Mouse (Mus musculus) cerebellum, postnatal 4 days (tissue): ENCODE data around the gene Scyl1.
A peak's percentile ranks its signal among the peaks of the same experiment; 100 is the strongest.

Source experiments
- DNase-seq, 2 experiments: peaks; one replicate each; pipeline ENCODE4 v3.0.0; 2022; ENCODE audit warnings: low spot score in 2 of 2, mixed read lengths in 1 of 2

Gene Scyl1

DNA sequence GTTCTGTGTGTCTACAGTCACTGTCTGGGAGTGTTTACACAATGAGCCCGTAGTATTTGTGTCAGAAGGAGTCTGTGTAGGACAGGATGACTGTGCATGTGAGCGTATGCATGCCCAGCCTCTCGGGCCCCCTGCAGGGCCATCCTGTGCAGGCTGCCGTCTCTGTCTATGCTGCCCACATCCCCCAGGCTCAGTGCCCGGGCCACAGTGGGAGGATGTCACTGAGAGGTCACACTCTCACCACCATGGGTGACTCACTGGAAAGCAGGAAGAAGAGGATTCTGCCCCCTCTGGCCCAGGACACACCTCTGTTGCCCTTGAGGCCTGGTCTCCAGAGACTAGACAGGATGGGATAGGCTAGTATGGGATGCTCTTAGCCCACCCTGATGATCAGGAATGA lies 27.6 kb downstream of the Scyl1 start:
- DNase-seq: no peak

DNA sequence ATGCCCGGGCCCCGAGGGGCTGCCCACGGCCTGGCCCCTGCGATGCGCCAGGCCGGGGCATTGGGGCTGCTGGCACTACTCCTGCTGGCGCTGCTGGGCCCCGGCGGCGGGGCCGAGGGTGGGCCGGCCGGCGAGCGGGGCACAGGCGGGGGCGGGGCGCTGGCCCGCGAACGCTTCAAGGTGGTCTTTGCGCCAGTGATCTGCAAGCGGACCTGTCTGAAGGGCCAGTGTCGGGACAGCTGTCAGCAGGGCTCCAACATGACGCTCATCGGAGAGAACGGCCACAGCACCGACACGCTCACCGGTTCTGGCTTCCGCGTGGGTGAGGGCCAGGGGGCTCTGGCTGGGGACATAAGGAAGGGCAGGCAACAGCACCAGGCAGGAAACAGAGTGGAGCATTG lies 29.0 kb downstream of the Scyl1 start:
- no peak for DNase-seq

DNA sequence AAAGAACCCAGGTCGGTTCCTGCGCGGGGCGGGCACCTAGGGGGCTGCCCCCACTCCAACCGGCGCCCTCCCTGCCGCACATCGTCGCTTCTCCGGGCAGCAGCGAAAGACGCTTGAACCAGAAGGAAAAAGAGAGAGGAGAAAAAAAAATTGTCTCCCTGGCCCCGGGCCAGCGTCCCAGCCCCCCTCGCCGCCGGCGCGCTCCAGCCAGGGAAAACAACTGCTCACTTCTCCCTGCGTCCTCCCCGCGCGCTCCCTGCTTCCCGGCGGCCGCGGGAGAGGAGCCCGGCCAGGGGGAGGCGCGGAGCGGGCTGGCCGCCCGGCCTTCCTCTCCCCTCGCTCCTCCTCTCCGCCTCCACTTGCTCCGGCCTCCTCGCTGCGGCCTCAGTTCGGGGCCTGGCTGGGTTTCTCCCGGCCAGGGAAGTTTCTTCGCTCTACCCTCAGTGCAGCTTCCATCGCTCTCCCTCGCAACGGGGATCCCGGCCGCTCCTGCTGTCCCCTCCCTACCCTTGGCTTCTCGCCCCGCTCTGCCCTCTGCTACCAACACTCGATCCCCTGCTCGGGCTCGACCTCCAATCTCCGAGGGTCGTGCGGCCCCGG lies 29.5 kb downstream of the Scyl1 start:
- peak; percentile 58 to 87 for DNase-seq

DNA sequence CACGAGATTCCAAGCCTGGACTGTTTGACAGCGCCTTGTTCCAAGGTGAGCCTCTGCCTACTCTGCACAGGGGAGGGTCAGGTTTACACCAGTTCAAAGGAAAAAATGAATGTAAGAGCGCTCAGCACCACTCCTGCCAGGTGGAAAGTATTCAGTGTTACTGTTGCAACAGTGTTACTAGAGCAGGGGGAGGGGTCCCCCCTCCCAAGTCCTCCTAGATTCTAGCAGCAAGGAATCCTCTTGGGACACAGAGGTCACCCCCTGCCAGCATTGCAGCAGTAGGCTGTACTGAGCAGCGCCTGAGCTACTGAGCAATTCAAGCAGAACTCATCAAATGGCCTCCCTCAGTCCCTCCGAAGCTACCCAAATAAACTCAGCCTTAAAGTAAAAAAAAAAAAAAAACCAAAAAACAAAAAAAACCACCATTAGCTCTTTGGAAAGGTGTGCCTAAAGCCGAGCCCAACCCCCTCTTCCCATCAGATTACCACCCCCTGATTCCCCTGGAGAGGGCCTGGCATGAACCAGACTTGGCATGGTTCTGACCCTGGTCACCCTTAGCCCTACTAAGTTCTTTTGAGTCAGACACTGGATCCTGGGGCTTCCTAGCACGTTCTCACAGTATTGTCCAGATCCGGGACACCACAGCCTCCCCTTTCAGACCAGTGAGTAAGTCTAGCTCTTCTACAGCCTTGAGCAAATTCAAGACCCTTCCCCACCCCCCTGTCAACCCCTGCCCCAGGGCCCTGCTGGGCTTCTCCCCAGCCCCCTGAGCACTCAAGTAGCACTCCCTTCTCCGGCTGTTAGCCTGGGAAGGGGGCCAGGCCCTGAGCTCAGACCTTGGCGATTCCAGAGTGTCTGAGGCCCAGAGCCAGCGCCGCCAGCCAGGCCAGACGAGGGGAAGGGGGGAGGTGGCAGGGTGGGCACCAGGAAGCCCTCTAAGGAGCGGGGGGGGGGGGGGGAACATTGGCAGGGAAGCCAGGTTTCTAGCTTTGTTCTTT lies 30.6 kb downstream of the Scyl1 start, which contains the start of gene Ltbp3:
Ltbp3 (plus strand) TSS at position 585 of the 998 bp plus-strand sequence.
- peak in 1 of 2 experiments; percentile 86 for DNase-seq

DNA sequence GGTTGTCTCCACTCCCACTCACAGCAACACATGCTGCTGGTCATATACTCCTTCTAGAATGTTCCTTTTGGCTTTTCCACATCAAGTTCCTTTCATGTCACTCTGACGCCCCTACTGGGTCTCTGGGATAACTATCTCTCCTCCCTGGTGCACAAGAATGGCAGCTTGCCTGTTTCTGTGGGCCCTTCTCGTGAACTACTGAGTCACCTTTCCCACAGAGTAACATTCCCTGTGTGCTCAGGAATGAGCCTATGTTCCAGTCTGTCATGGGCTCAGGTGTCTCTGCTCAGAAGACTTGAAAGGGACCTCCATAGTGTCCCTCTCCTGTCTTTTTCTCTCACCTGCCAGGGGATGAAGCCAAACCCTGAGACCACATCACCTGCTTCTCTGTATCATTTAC lies 31.8 kb downstream of the Scyl1 start:
- DNase-seq: no peak

DNA sequence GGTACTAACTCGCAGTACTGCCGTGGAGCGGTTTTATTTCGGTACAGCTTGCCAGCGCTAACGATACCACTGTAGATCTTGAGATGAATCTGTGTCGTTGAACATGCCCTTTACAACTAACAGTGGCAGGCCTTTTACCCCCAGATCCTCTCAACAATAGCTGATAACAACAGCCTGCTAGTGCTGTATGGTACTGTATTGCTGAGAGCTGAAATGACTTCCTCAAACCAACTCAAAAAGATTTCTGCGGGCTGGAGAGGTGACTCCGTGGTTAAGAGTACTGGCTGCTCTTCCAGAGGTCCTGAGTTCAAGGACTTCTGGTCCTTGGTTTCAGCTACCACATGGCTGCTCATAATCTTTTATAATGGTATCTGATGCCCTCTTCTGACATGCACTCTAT lies 36.9 kb downstream of the Scyl1 start:
- no peak for DNase-seq

DNA sequence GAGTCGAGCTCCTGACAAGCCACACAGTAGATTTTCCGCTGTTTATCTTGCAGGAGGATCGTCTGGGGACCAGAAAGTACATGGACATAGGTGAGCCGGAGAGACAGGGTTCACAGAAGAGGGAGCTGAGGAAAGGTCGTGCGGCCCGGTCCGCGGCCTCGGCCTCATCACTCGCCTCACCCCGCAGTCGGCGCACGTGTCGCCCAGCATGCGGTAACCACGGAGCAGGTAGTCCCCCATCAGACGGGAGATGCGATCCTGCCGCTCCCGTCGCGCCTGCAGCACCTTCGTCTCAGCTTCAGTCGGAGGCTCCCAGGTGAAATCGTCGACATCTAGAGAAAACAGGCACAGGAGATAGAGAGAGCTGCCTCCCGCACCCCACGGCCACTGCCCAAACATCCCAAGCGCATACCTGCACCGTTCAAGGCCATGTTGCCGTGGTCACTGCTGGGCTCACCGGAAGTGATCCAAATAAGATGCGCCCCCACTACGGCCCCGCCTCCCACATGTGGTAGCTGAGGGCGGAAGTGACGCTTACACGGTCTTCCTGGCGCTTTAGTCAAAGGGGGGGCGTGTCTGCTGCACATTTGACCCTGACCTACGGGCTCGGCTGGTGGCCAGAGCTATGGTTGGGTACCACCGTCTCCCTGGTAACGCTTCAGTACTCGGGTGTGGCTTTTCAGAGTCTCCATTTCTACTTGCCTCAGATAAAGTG lies 39.8 kb downstream of the Scyl1 start:
- DNase-seq: peak; percentile 84 to 90

DNA sequence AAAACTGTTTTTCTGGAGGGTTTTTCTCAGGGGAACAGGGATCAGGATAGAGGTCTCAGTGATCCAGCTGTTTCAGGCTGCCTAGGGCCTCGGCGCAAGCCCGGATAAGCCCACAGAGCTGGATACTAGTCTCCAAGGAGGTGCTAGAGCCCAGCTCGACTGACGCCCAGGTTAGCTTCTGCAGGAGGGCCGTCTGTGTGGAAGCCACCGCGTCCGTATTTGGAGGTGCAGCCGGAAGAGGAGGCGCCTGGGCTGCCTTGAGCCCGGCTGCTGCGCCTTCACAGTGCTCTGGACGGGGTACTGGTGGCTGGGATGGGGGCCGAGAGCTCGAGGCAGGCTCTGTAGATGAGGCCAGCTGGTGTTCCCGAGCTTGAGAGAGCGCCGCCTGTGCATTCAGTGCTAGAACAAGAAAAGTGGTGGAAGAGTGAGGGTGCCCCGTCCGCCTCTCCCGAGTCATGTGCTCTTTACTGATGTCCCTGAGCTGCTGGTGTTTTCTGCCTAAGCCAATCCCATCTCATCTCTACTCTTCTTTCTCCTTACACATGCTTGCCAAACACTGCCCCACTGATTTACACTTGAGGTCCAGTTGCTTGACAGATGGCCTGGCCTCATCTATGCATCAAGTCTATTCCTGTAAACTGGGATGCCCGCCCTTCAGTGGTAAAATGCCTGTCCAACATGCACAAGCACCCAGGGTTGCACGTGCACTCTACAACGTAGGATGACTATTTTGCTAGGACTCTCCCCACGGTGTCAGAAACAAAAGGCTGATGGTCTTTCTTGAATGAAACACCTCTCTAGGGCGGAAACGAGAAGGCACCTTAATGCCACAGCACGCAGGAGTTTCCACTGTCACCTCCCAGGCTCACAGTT lies 40.7 kb downstream of the Scyl1 start:
- DNase-seq: peak in 1 of 2 experiments; percentile 54

DNA sequence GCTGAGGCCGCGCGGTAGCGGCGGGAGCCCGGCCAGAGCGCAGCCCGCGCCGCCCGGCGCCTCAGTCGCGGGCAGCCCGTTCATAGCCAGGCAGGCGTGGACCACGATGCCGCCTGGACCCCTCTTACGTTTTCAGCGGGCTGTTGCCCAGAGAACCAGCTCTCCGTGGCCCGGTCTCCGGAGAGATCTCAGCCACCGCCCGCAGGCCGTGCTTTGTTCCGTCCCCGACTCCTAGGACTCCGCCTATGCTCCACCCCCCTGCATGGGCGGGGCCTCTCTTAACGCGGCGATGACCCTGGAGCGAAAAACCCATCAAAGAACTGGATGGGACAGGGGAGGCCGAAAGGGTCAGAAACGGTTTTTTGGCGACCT lies 41.8 kb downstream of the Scyl1 start, which contains the start of gene Fam89b:
Fam89b (minus strand) TSS at position 210 of the 372 bp plus-strand sequence.
- peak; percentile 65 to 82 for DNase-seq

DNA sequence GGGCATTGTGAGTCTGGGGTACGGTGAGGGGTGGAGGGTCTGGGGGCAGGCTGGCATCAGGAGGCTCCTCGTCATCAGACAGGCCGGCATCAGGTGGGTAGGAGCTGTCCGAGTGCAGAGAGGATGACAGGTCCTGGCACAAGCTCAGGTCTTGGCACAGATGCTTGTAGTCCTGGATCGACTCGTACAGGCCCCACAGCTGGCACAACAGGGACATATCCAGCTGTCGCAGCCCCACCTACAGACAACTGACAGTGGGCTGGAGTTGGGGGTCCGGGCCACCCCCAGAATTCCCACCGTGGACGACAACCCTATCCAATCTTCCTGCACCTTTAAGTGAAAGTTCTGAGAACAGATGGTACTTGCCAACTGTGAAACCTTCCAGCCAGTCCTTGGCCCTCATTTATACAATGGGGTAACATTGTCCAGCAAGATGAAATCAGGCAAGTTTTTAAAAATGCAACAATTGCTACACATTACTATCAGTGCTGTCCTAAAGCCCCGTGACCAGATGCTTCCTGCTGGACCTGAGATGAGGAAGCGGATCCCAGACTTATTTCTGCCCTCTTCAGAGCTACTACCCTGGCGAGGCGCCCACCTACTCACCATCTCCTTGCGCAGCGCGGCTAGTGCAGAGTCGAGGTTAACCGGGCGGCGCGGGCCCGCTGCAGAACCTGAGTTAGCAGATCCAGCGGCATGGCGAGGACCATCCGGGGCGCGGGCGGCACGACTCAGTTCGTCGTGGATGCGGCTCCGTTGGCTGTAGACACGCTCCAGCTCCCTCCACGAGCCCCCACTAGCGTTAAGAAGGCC lies 42.4 kb downstream of the Scyl1 start:
- DNase-seq: peak in 1 of 2 experiments; percentile 69

DNA sequence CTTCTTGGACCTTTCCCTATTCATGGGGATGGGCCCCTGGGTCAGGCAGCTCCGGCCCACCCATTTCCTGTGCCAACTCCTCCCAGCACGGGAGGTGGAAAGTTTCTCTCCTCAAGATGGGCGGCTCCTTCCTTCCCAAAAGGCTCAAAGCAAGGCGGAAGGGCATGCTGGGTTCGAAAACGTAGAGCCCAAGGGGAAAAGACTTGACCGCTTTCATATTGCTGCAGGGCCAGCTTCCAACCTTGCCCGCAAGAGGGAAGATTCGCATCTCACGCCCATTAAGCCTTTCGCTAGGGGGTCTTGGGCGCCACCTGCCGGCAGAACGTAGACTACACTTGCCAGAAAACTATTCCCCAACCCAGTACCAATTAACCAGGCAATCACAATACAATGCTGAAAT lies 43.5 kb downstream of the Scyl1 start:
- DNase-seq: peak; percentile 90 to 92

DNA sequence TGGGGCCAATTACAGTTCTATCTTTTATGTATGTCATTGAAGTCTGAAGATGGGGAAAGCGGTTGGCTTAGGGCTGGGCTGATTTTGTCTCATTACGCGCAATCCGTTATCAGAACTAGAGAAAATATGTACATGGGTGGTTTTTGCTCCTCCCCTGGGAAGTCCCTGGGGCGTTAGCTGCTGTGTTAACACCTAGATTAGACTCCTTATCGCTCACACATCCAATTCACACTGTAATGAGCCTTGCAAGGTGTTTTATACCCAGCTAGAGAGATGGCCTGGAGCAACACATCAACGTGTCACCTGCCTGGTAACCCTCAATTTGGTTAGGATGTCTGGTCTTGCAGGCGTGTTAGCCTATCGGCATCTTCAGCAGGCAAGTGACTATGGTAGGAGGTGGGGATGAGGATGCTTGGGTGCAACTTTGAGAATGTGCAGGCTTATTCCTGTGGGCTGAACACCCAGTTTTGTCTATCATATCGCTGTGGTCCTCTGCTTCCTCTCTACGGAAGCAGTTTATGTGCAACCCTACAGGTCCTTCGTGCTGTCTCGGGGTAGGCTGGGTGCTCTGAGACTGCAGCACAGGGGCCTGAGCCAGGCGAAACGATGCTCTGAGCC lies 44.1 kb downstream of the Scyl1 start:
- no peak for DNase-seq

DNA sequence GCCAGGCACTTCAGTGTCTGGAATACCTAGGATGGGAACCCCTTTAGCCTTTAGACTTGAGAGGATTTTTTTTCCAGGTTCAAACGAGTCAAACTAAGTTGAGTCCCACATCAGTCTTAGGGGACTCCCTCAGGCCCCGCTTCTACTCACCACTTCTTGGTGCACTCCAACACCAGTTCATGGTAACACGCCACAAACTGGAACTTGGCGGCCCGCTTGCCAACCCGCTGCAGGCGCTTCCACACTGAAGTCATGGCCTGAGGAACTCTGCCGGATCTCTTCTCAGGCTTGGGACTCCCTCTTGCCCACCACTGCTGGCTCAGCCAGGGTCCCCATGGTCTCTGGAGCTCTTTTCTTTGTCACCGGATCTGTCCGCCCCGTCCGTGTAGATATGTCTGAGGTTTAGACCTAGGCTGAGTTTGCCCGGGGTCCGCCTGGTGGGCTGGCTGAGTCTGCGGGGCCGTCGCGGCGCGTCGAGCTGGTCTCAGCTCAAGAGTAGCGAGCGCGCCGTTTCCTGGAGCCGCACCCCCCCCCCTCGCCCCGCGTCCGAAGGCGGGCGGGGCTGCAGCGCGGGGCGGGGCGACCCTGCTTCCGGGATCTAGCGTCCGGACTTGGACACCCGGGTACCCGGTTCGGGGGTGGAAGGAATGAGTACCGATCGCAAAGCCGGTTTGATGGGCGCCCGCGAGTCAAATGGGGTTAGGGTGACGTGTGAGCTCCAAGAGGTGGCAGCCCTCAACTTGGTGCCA lies 45.3 kb downstream of the Scyl1 start, which contains the start of gene Ehbp1l1:
Ehbp1l1 (minus strand) TSS at position 551 of the 749 bp plus-strand sequence.
- no peak for DNase-seq

DNA sequence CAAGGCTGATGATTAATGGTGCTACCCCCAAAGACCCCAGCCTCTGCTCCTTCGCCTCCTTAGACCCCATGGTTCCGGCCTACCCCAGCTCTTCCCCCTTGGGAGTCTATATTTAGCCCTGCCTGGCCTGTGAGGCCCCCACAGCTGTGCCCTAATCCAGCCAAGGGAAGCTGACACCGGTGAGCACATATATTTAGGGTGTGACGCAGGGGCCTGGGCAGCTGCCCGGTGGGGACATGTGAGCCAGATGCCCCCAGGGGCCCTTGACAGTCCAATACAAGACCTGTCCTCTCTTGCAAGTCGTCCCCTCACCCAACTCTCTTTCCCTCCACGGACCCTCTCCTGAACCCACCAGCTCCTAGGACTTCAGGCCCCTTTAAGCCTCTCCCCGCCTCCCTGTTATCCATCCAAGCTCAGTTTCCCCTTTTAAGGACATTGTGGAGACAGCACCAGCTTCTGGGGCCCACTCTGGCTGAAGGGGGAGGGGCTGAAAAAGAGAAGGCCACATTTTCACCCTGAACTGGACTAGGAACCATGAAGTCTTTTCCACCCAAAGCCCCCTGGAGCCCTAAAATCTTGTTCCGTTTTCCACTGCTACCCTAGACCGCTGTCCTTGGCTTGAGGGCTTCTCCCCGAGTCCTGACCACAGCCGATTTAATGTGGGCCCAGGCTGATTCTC lies 46.1 kb downstream of the Scyl1 start:
- no peak for DNase-seq

DNA sequence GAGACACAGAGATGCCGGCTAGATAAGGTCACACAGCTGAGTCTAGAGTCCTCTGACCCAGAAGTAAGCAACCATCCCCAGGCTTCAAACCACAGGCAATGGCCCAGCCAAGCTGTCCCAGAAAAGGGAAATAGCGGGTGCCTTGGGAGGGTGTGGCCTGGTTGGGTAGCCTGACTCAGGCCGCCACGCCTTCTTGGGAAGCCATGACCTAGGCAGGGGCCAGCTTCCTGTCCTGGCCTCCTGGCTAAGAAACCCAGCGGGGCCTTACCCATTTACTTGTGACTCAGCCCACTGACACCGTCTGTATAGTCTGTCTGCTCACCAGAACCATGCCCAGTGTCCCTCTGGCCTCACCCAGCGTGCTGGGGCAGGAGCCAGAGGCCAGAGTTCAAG lies 46.7 kb downstream of the Scyl1 start:
- DNase-seq: no peak

DNA sequence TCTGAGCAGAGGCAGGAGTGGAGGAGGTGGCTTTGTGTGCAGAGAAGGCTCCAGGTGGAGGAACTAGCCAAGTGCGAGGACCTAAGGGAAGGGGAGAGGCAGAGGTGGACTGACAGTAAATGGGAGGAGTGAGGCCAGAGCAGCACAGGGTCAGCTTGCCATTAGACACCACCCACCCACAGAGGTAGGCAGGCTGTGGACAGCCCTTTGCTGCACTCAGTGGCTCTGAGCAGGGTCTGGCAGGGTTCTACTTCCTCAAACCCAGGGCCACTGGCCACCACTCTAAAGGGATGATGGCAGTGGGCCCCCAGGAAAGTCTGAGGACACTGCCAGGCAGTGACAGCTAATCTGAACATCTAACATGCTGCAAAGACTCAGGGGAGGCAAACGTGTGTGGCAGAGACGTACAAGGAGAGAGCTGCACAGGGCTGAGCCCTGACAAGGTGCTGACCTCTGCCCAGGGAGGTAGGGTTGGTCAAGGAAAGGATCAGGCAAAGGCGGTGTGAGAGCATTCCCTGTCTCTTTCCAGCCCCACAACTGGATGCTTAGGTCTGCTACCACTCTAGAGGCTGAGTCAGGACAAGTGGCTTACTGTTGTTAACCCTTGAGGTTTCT lies 47.2 kb downstream of the Scyl1 start:
- no peak for DNase-seq

DNA sequence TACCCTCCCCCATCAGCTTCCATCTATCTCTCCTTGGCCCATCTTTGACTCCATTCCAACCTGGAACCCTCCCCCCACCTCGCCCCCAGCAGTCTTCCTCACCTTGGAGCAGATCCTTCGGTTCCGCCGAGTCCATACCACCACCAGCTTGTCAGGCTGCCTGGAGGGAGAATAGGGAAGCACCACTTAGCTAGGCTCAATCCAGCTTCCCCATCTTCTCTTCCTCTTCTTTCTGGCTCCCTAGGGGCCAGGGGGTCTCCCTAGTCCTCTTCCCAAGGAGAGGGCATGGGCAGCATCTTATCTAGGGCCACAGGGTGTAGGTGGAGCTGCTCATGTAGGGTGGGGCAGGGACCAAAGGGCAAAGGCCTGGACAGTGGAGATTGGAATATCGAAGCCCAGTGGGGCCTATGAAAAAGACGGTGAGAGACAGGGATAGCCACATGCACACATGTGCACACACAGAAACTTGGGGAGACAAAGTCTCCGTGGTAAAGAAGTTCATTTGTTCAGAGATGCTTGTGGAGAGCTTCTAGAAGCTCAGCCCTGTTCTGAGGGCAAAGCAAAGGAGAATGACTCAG lies 48.3 kb downstream of the Scyl1 start:
- no peak for DNase-seq

DNA sequence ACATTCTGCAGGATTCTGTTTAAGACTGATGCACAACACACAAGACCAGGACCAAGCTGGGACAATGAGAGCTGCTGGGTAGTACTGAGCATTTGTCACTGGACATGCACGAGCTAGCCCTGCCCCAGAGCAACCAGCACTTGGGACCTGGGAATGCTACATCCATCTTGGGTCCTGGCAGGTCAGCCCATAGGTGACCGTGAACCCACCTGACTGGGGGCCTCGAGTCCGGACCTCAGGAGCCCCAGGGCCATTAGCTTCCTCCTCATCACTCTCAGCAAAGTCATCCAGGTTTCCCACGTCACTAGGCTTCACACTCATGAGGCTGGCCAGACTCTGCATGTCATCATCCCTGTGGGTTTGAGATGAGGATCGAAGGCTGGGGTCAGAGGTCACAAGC lies 50.0 kb downstream of the Scyl1 start:
- no peak for DNase-seq
